Mouse (Mus musculus): Measurements from ENCODE around the gene Lin7c. TPM values are rescaled to one million over a fixed set of nuclear protein-coding genes. Genes with fewer than 3 reads are reported as not detected.

Lin7c gene
- total and polyA plus RNA-seq, 2 experiments from 2014 or later, result 175 to 283 TPM

GRCm38 (mm10) chr2:109930366-109930765 is 39.7 kb downstream of the Lin7c start:
- Histone ChIP-seq H3K9me3 (ENCODE audit: low read length) (no peaks in the 10 kb centered on the region), H3K27me3 (ENCODE audit: insufficient read depth, low read length) (no peaks in the 10 kb centered on the region; the same call in 1 of the 2 replicates), H3K36me3 (ENCODE audit: insufficient read depth) (no peaks in the 10 kb centered on the region), H3K4me2 (ENCODE audit: low read depth) (no peak overlapping the region), H3K9ac (no peak overlapping the region), H3K4me1 (ENCODE audit: insufficient read depth) (no peaks in the 10 kb centered on the region), H3K4me3 (ENCODE audit: low read depth, low read length) (no peak overlapping the region), H3K27ac (ENCODE audit: low read depth, low read length) (no peak overlapping the region)
- no peak for ATAC-seq
- TF ChIP-seq CTCF (IDR thresholded peaks at IDR 0.05; ENCODE audit: low read depth), result no peak
- DNase-seq, result no peak
- WGBS, result 93% methylated on average over 5 of the region's 5 CpGs

GRCm38 (mm10) chr2:109930771-109931170 is 40.1 kb downstream of the Lin7c start:
- 95% methylated on average over 4 of the region's 4 CpGs for WGBS
- no peak overlapping the region for H3K27ac ChIP-seq (ENCODE audit: low read depth, low read length)
- TF ChIP-seq CTCF (IDR thresholded peaks at IDR 0.05; ENCODE audit: low read depth), result no peak

GRCm38 (mm10) chr2:109931978-109932780 is 41.5 kb downstream of the Lin7c start:
- ATAC-seq, result no peak

More at GRCm38 (mm10) chr2:109930771-109931170, 40.1 kb downstream of the Lin7c start:
- ATAC-seq, result no peak
- no peaks in the 10 kb centered on the region for H3K4me1 ChIP-seq (ENCODE audit: insufficient read depth)
- DNase-seq, result no peak
- H3K36me3 ChIP-seq (ENCODE audit: insufficient read depth), result no peaks in the 10 kb centered on the region
- H3K4me3 ChIP-seq (ENCODE audit: low read depth, low read length), result no peak overlapping the region
- H3K9me3 ChIP-seq (ENCODE audit: low read length), result no peaks in the 10 kb centered on the region
- no peak overlapping the region for H3K4me2 ChIP-seq (ENCODE audit: low read depth)
- peaks cover under 1% of the 10 kb centered on the region; the same call in 1 of the 2 replicates for H3K27me3 ChIP-seq (ENCODE audit: insufficient read depth, low read length)
- H3K9ac ChIP-seq, result no peak overlapping the region

GRCm38 (mm10) chr2:109933151-109933550 is 42.5 kb downstream of the Lin7c start:
- Histone ChIP-seq H3K4me2 (ENCODE audit: low read depth) (no peak overlapping the region), H3K9me3 (ENCODE audit: low read length) (no peaks in the 10 kb centered on the region), H3K27ac (ENCODE audit: low read depth, low read length) (no peak overlapping the region), H3K4me1 (ENCODE audit: insufficient read depth) (no peaks in the 10 kb centered on the region), H3K9ac (no peak overlapping the region), H3K36me3 (ENCODE audit: insufficient read depth) (no peaks in the 10 kb centered on the region), H3K4me3 (ENCODE audit: low read depth, low read length) (no peak overlapping the region), H3K27me3 (ENCODE audit: insufficient read depth, low read length) (peaks cover 4% of the 10 kb centered on the region; the same call in 1 of the 2 replicates)
- 91% methylated on average over 3 of the region's 3 CpGs for WGBS
- ATAC-seq (no peak), DNase-seq (no peak)
- no peak for TF ChIP-seq CTCF (IDR thresholded peaks at IDR 0.05; ENCODE audit: low read depth)

More at GRCm38 (mm10) chr2:109931978-109932780, 41.5 kb downstream of the Lin7c start:
- H3K9me3 ChIP-seq (ENCODE audit: low read length), result no peaks in the 10 kb centered on the region
- WGBS, result 65% methylated on average over 13 of the region's 13 CpGs
- H3K9ac ChIP-seq, result no peak overlapping the region
- H3K27me3 ChIP-seq (ENCODE audit: insufficient read depth, low read length), result peaks cover 4% of the 10 kb centered on the region; the same call in 1 of the 2 replicates
- no peak for TF ChIP-seq CTCF (IDR thresholded peaks at IDR 0.05; ENCODE audit: low read depth)
- H3K4me2 ChIP-seq (ENCODE audit: low read depth), result no peak overlapping the region
- no peak for DNase-seq
- H3K4me3 ChIP-seq (ENCODE audit: low read depth, low read length), result no peak overlapping the region
- no peaks in the 10 kb centered on the region for H3K4me1 ChIP-seq (ENCODE audit: insufficient read depth)
- no peak overlapping the region for H3K27ac ChIP-seq (ENCODE audit: low read depth, low read length)
- no peaks in the 10 kb centered on the region for H3K36me3 ChIP-seq (ENCODE audit: insufficient read depth)

- no peak overlapping the region for H3K27ac ChIP-seq (ENCODE audit: low read depth, low read length)
- H3K9me3 ChIP-seq (ENCODE audit: low read length), result no peaks in the 10 kb centered on the region
- WGBS, result 74% methylated on average over 4 of the region's 4 CpGs
- TF ChIP-seq CTCF (IDR thresholded peaks at IDR 0.05; ENCODE audit: low read depth), result no peak
- H3K4me3 ChIP-seq (ENCODE audit: low read depth, low read length), result no peak overlapping the region
- no peaks in the 10 kb centered on the region for H3K4me1 ChIP-seq (ENCODE audit: insufficient read depth)
- peaks cover 4% of the 10 kb centered on the region; the same call in 1 of the 2 replicates for H3K27me3 ChIP-seq (ENCODE audit: insufficient read depth, low read length)
- DNase-seq, result no peak
- H3K36me3 ChIP-seq (ENCODE audit: insufficient read depth), result no peaks in the 10 kb centered on the region
- ATAC-seq, result no peak
- no peak overlapping the region for H3K9ac ChIP-seq
- H3K4me2 ChIP-seq (ENCODE audit: low read depth), result no peak overlapping the region
Observed at GRCm38 (mm10) chr2:109934086-109934485, 43.4 kb downstream of the Lin7c start.

GRCm38 (mm10) chr2:109935194-109935593 is 44.5 kb downstream of the Lin7c start:
- ATAC-seq (no peak), DNase-seq (no peak)
- Histone ChIP-seq H3K27me3 (ENCODE audit: insufficient read depth, low read length) (peaks cover 4% of the 10 kb centered on the region; the same call in 1 of the 2 replicates), H3K9me3 (ENCODE audit: low read length) (no peaks in the 10 kb centered on the region), H3K36me3 (ENCODE audit: insufficient read depth) (no peaks in the 10 kb centered on the region), H3K4me1 (ENCODE audit: insufficient read depth) (no peaks in the 10 kb centered on the region), H3K4me3 (ENCODE audit: low read depth, low read length) (no peak overlapping the region), H3K4me2 (ENCODE audit: low read depth) (no peak overlapping the region), H3K27ac (ENCODE audit: low read depth, low read length) (no peak overlapping the region), H3K9ac (no peak overlapping the region)
- WGBS, result 95% methylated on average over 3 of the region's 3 CpGs
- no peak for TF ChIP-seq CTCF (IDR thresholded peaks at IDR 0.05; ENCODE audit: low read depth)

GRCm38 (mm10) chr2:109935754-109936409 is 45.2 kb downstream of the Lin7c start:
- H3K27me3 ChIP-seq (ENCODE audit: insufficient read depth, low read length), result peaks cover 4% of the 10 kb centered on the region; the same call in 1 of the 2 replicates

More at GRCm38 (mm10) chr2:109935754-109936409, 45.2 kb downstream of the Lin7c start:
- 54% methylated on average over 11 of the region's 11 CpGs for WGBS
- H3K27ac ChIP-seq (ENCODE audit: low read depth, low read length), result no peak overlapping the region
- DNase-seq, result no peak
- H3K4me1 ChIP-seq (ENCODE audit: insufficient read depth), result no peaks in the 10 kb centered on the region
- TF ChIP-seq CTCF (IDR thresholded peaks at IDR 0.05; ENCODE audit: low read depth), result no peak
- H3K36me3 ChIP-seq (ENCODE audit: insufficient read depth), result no peaks in the 10 kb centered on the region
- no peak overlapping the region for H3K9ac ChIP-seq
- no peak for ATAC-seq
- H3K4me2 ChIP-seq (ENCODE audit: low read depth), result no peak overlapping the region
- no peaks in the 10 kb centered on the region for H3K9me3 ChIP-seq (ENCODE audit: low read length)
- H3K4me3 ChIP-seq (ENCODE audit: low read depth, low read length), result no peak overlapping the region

Data from forebrain, postnatal 0 days (tissue).